Mouse (Mus musculus) MEL (cell line): ENCODE measurements around the gene Csnk2b. TPM values are rescaled to one million over a fixed set of nuclear protein-coding genes. Genes with fewer than 3 reads are reported as not detected.

Source experiments
- DNase-seq: peaks from one replicate; pipeline ENCODE4 v3.0.0; 2011; ENCODE audit warnings: low read depth, low spot score
- H3K27ac ChIP-seq: 2 replicates; pipeline ENCODE4 v1.5.1; 2012; ENCODE audit warnings: low read depth, mild to moderate bottlenecking, control low read depth, low read length, moderate library complexity; ENCODE audit not compliant: control insufficient read depth
- H3K27me3 ChIP-seq, 2 experiments: fragments of 150-350 bp in 1 of 2; sonication (generic) in 1 of 2; 2 replicates each; pipeline ENCODE4 v1.6.1; 2012; ENCODE audit warnings: low read length in 2 of 2, mild to moderate bottlenecking in 2 of 2, improper control_type of control experiment in 1 of 2, moderate library complexity in 1 of 2; ENCODE audit not compliant: insufficient read depth in 2 of 2, control insufficient read depth in 1 of 2
- H3K36me3 ChIP-seq, 2 experiments: 2 replicates each; pipeline ENCODE4 v1.6.1; 2012 to 2014; ENCODE audit warnings: low read length in 2 of 2, improper control_type of control experiment in 1 of 2, inconsistent platforms in 1 of 2, mild to moderate bottlenecking in 1 of 2; ENCODE audit not compliant: insufficient read depth in 2 of 2, control insufficient read depth in 1 of 2
- H3K4me1 ChIP-seq, 2 experiments: fragments of 150-350 bp in 1 of 2; sonication (generic) in 1 of 2; 2 replicates each; pipeline ENCODE4 v1.6.1; 2012; ENCODE audit warnings: low read length in 2 of 2, improper control_type of control experiment in 1 of 2, mild to moderate bottlenecking in 1 of 2; ENCODE audit not compliant: insufficient read depth in 2 of 2, control insufficient read depth in 1 of 2
- H3K4me3 ChIP-seq, 2 experiments: fragments of 150-350 bp in 1 of 2; sonication (generic) in 1 of 2; 2 replicates each; pipeline ENCODE4 v1.5.1; 2012; ENCODE audit warnings: low read depth in 2 of 2, low read length in 2 of 2, mild to moderate bottlenecking in 2 of 2, moderate library complexity in 2 of 2, control low read depth in 1 of 2, improper control_type of control experiment in 1 of 2; ENCODE audit not compliant: control insufficient read depth in 1 of 2, insufficient read depth in 1 of 2
- H3K79me2 ChIP-seq: 2 replicates; pipeline ENCODE4 v1.6.1; 2012; ENCODE audit warnings: mild to moderate bottlenecking, low read length, moderate library complexity; ENCODE audit not compliant: control insufficient read depth, poor library complexity, insufficient read depth
- H3K9ac ChIP-seq: 2 replicates; pipeline ENCODE4 v1.6.1; 2012; ENCODE audit warnings: low read depth, mild to moderate bottlenecking, control low read depth, low read length, moderate library complexity; ENCODE audit not compliant: control insufficient read depth, poor library complexity, severe bottlenecking
- H3K9me3 ChIP-seq: fragments of 150-350 bp; sonication (generic); replicated peaks from 2 replicates; pipeline ENCODE4 v1.6.1; 2012; ENCODE audit warnings: mild to moderate bottlenecking, low read length, improper control_type of control experiment, moderate library complexity; ENCODE audit not compliant: insufficient read depth
- BHLHE40 ChIP-seq: IDR thresholded peaks from 2 replicates; pipeline ENCODE4 v1.6.1; 2012; ENCODE audit warnings: low read depth, mild to moderate bottlenecking, inconsistent platforms, low read length, improper control_type of control experiment, borderline replicate concordance
- CHD1 ChIP-seq: IDR thresholded peaks from 2 replicates; pipeline ENCODE4 v1.6.1; 2012; ENCODE audit warnings: low read depth, mild to moderate bottlenecking, inconsistent platforms, low read length, improper control_type of control experiment
- CTCF ChIP-seq, 3 experiments: IDR thresholded peaks in 2 of 3; conservative IDR thresholded peaks in 1 of 3; 2 replicates each; pipeline ENCODE4 v1.5.1; 2011 to 2012; ENCODE audit warnings: low read length in 3 of 3, low read depth in 2 of 3, mild to moderate bottlenecking in 2 of 3, improper control_type of control experiment in 1 of 3, inconsistent platforms in 1 of 3, mixed read lengths in 1 of 3, moderate library complexity in 1 of 3; ENCODE audit not compliant: control insufficient read depth in 1 of 3, insufficient read depth in 1 of 3, poor library complexity in 1 of 3, severe bottlenecking in 1 of 3
- E2F4 ChIP-seq: IDR thresholded peaks from 2 replicates; pipeline ENCODE4 v1.6.1; 2011; ENCODE audit warnings: low read depth, low read length, improper control_type of control experiment, borderline replicate concordance
- ELF1 ChIP-seq: IDR thresholded peaks from 2 replicates; pipeline ENCODE4 v1.6.1; 2014; ENCODE audit warnings: low read depth, mild to moderate bottlenecking, inconsistent platforms, low read length, improper control_type of control experiment, moderate library complexity
- GABPA ChIP-seq: IDR thresholded peaks from 2 replicates; pipeline ENCODE4 v1.6.1; 2012; ENCODE audit warnings: low read depth, mild to moderate bottlenecking, inconsistent platforms, low read length, improper control_type of control experiment, moderate library complexity
- HCFC1 ChIP-seq: IDR thresholded peaks from 2 replicates; pipeline ENCODE4 v1.6.1; 2012; ENCODE audit warnings: low read depth, mild to moderate bottlenecking, inconsistent platforms, low read length, improper control_type of control experiment, moderate library complexity
- MAX ChIP-seq: IDR thresholded peaks from 2 replicates; pipeline ENCODE4 v1.6.1; 2011; ENCODE audit warnings: low read length, improper control_type of control experiment
- MAZ ChIP-seq: IDR thresholded peaks from 2 replicates; pipeline ENCODE4 v1.6.1; 2012; ENCODE audit warnings: low read depth, mild to moderate bottlenecking, inconsistent platforms, low read length, improper control_type of control experiment
- MEF2A ChIP-seq: IDR thresholded peaks from 2 replicates; pipeline ENCODE4 v1.6.1; 2014; ENCODE audit warnings: low read depth, mild to moderate bottlenecking, inconsistent platforms, low read length, improper control_type of control experiment; ENCODE audit not compliant: poor library complexity, insufficient replicate concordance, severe bottlenecking; ENCODE audit errors: extremely low read depth
- MYB ChIP-seq: IDR thresholded peaks from 2 replicates; pipeline ENCODE4 v1.6.1; 2011; ENCODE audit warnings: mild to moderate bottlenecking, low read depth, low read length, improper control_type of control experiment
- MYC ChIP-seq: IDR thresholded peaks from 2 replicates; pipeline ENCODE4 v1.6.1; 2011; ENCODE audit warnings: low read depth, mild to moderate bottlenecking, low read length, improper control_type of control experiment, moderate library complexity
- POLR2A ChIP-seq, 2 experiments: IDR thresholded peaks; 2 replicates each; pipeline ENCODE4 v1.6.1; 2011 to 2012; ENCODE audit warnings: low read length in 2 of 2, mild to moderate bottlenecking in 2 of 2, control low read depth in 1 of 2, improper control_type of control experiment in 1 of 2, low read depth in 1 of 2, moderate library complexity in 1 of 2; ENCODE audit not compliant: control insufficient read depth in 1 of 2, insufficient read depth in 1 of 2, poor library complexity in 1 of 2
- TAL1 ChIP-seq: IDR thresholded peaks from 2 replicates; pipeline ENCODE4 v1.6.1; 2012; ENCODE audit warnings: mild to moderate bottlenecking, inconsistent platforms, low read length, moderate library complexity, mixed read lengths
- TBP ChIP-seq: IDR thresholded peaks from 2 replicates; pipeline ENCODE4 v1.8.0; 2011; ENCODE audit warnings: low read depth, low read length, improper control_type of control experiment
- TCF12 ChIP-seq: IDR thresholded peaks from 2 replicates; pipeline ENCODE4 v1.6.1; 2014; ENCODE audit warnings: low read depth, mild to moderate bottlenecking, inconsistent platforms, low read length, improper control_type of control experiment, moderate library complexity
- UBTF ChIP-seq: IDR thresholded peaks from 2 replicates; pipeline ENCODE4 v1.6.1; 2012; ENCODE audit warnings: low read depth, mild to moderate bottlenecking, inconsistent platforms, low read length, improper control_type of control experiment, moderate library complexity, borderline replicate concordance; ENCODE audit not compliant: insufficient read depth
- ZC3H11A ChIP-seq: IDR thresholded peaks from 2 replicates; pipeline ENCODE4 v1.6.1; 2012; ENCODE audit warnings: low read depth, mild to moderate bottlenecking, inconsistent platforms, low read length, improper control_type of control experiment
- ZKSCAN1 ChIP-seq: IDR thresholded peaks from 2 replicates; pipeline ENCODE4 v1.6.1; 2012; ENCODE audit warnings: low read depth, mild to moderate bottlenecking, inconsistent platforms, low read length, improper control_type of control experiment, moderate library complexity
- ZNF384 ChIP-seq: IDR thresholded peaks from 2 replicates; pipeline ENCODE4 v1.6.1; 2012; ENCODE audit warnings: low read depth, mild to moderate bottlenecking, inconsistent platforms, low read length, improper control_type of control experiment
- polyA plus RNA-seq, 2 experiments: library from polyadenylated mRNA; stranded (reverse) in 1 of 2; unstranded in 1 of 2; fragments of >175 nt in 1 of 2; fragments of >200 nt in 1 of 2; gene quantifications; 2 replicates each; pipeline versions ENCODE4 v1.2.1 to v1.2.4; 2012; ENCODE audit warnings: low replicate concordance in 2 of 2, low read depth in 1 of 2; ENCODE audit not compliant: insufficient read length in 2 of 2, insufficient read depth in 1 of 2, missing spikeins in 1 of 2
- total RNA-seq: library from RNA; depleted of rRNA; stranded (reverse); fragments of 300-350 nt; gene quantifications from 2 replicates; pipeline ENCODE4 v1.2.3, GENCODE M21; 2012

The Csnk2b gene
- total and polyA plus RNA-seq, 3 experiments: 222 to 607 TPM; not detected in 1

DNA sequence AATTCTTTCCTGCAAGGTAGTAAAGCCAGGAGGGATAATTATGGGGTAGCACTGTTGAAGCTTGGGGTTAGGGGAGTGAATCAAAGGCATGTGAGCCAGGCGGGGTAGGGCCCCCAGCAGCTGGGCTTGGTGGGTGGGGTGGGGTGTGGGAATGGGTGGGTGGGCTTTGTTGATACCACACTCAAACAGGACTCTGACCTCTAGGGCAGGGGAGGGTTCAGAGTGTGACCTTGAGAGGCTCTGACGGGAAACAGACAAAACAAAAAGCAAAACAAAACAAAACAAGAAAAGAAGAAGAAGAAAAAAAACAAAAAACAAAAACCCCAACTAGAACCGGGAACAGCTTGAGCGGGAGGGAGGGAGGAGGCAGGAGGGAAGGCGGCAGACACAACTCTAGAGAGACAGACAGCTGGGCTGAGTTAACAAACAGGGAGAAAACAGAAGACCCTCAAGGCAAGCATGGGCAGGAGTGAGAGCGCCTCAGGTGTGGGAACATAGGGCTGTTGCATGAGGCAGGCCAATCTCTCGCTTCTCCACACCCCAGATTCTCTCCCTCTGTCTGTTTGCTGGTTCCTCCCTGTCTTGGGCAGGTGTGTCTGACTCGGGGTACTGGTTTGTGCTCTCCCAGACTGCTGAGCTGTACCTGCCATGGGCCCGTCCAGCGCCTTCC lies 45.2 kb downstream of the Csnk2b start, which contains the start of gene Ly6g6e:
Ly6g6e (plus strand) TSS at position 396 of the 670 bp plus-strand sequence.
- no peak for DNase-seq
- peaks cover 0 to 21% of the 10 kb centered on the region in 2 experiments; a peak in 2 of 4 replicates for H3K36me3 ChIP-seq
- H3K79me2 ChIP-seq: no peaks in the 10 kb centered on the region
- no peak within 1 kb of the TSS for H3K9ac ChIP-seq
- no peak within 1 kb of the TSS for H3K27ac ChIP-seq
- H3K27me3 ChIP-seq: no peaks in the 10 kb centered on the region
- TF ChIP-seq MAX: no peak
- no peak for TF ChIP-seq CTCF (IDR thresholded peaks at IDR 0.05 in 2 of 3, conservative IDR thresholded peaks at IDR 0.05 in 1 of 3; ENCODE audit: control insufficient read depth in 1 of 3, insufficient read depth in 1 of 3, low read depth in 2 of 3, low read length in 3 of 3, poor library complexity in 1 of 3, severe bottlenecking in 1 of 3)
- no peak for TF ChIP-seq POLR2A (IDR thresholded peaks at IDR 0.05; ENCODE audit: control insufficient read depth in 1 of 2, insufficient read depth in 1 of 2, low read depth in 1 of 2, low read length in 2 of 2, poor library complexity in 1 of 2)
- TF ChIP-seq ELF1: no peak
- no peak for TF ChIP-seq ZKSCAN1
- no peak for TF ChIP-seq ZC3H11A
- TF ChIP-seq MYC: no peak
- TF ChIP-seq MAZ: no peak
- TF ChIP-seq E2F4: no peak
- TF ChIP-seq GABPA: no peak
- TF ChIP-seq UBTF: no peak
- TF ChIP-seq TCF12: no peak
- TF ChIP-seq ZNF384: no peak
- no peak for TF ChIP-seq MEF2A
- no peak for TF ChIP-seq TBP
- no peak for TF ChIP-seq MYB
- TF ChIP-seq BHLHE40: no peak
- TF ChIP-seq CHD1: no peak
- H3K4me1 ChIP-seq: peaks cover 15 to 22% of the 10 kb centered on the region in 2 experiments
- no peaks in the 10 kb centered on the region for H3K9me3 ChIP-seq
- no peak within 1 kb of the TSS for H3K4me3 ChIP-seq

DNA sequence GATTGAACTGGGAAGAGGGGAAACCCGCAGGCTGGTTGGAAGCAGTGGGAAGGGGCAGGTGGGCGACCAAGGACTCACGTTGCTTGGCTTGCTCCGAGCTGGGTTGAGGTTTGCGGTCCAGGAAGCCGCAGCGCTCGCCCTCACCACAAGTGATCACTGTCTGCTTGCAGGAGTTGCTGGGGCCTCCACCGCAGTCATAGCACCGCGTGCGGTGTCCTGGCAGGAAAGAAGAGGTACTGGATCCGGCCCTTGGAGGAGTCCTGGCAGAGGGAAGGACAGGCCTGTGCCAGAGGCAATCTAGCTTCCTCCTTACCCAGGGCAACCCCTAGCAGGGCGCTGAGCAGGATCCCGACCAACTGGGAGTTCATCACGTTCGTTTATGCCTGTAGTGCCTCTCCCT lies 47.8 kb downstream of the Csnk2b start:
- H3K36me3 ChIP-seq: peaks cover 0 to 4% of the 10 kb centered on the region in 2 experiments; a peak in 2 of 4 replicates
- H3K27ac ChIP-seq: no peak overlapping the region
- peaks cover 2 to 11% of the 10 kb centered on the region in 2 experiments; a peak in 2 of 4 replicates for H3K4me1 ChIP-seq
- H3K27me3 ChIP-seq: no peaks in the 10 kb centered on the region
- H3K4me3 ChIP-seq: no peak overlapping the region
- no peak for DNase-seq
- H3K9me3 ChIP-seq: no peaks in the 10 kb centered on the region
- TF ChIP-seq ZNF384 (no peak), BHLHE40 (no peak), ZC3H11A (no peak), GABPA (no peak), HCFC1 (no peak), TAL1 (no peak)
- TF ChIP-seq, all 39 proteins: peak for 0
- H3K79me2 ChIP-seq: no peaks in the 10 kb centered on the region
- H3K9ac ChIP-seq: no peak overlapping the region
